Mouse (Mus musculus): ENCODE data around the gene Flywch2. TPM values are rescaled to one million over a fixed set of nuclear protein-coding genes. Genes with fewer than 3 reads are reported as not detected.

Gene Flywch2
- polyA plus RNA-seq, 1 experiment from 2014 or later, result 48.1 TPM

DNA sequence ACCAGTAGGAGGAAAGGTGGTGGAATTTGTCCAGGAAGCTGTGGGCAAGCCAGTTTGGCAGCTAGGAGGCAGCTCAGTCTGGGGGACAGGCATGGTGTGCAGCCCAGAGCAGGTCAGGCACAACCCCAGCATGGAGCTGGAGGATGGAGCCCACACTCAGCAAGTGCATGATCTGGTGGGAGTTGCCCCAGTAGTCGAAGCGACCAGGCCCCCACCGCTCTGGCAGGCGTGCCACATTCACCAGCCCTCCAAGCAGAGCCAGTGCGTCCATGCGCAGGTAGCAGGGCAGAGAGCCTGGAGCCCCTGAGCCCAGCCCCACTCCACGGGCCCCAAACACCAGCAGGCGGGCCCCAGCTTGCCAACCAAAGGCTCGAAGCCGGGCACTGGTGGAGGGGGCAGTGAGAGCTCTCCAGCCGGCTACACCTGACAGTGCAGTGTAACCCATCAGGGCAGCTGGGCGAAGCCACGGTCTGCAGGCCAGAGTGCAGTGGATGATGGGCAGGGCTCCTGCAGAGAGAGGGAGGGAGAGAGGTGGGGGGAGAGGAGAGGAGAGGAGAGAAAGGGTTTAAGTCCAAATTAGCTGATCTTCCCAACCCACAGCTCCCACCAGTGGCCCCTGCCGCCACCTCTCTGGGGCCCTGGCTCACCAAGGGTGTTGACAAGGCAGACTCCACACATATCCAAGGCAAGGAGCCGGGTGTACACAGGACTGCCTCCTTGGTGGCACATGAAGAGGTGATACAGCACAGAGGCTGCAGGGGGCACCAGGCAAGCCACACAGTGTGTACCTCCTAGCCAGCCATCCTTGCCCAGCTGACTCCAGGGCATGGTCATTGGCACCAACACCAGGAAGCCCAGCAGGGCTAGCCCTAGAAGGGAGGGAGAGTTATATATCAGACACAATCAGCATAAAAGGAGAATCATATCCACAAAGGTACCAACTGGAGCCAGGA lies 48.1 kb downstream of the Flywch2 start:
- Histone ChIP-seq H3K9me3 (replicated peaks) (no peaks in the 10 kb centered on the region), H3K4me3 (no peak overlapping the region), H3K4me2 (replicated peaks) (peak overlapping the region; percentile 93), H3K27ac (no peak overlapping the region), H3K4me1 (peaks cover 31% of the 10 kb centered on the region), H3K36me3 (peaks cover 35% of the 10 kb centered on the region), H3K9ac (peak overlapping the region; percentile 3; the same call in 1 of the 2 replicates), H3K27me3 (peaks cover 33% of the 10 kb centered on the region)
- ATAC-seq (ENCODE audit: low FRiP score), result no peak
- WGBS, result 58% methylated on average over 15 of the region's 15 CpGs

DNA sequence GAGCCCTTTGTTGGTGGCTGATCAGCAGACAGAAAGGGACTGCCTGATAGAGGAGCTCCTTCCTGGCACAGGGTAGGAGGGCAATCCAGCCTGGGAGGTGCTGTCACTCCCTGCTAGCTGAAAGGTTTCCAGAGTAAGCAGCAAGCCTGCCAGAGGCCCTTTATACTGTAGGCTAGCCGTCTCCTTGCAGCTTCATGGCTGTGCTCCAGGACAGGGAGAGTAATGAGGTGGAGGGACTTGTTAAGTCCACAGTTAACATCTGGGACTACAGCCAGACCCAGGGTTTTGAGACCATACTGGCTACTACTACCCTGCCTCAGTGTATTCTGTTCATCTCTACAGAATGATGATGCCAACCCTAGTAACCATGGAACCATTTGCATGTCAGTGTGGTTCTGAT lies 51.5 kb downstream of the Flywch2 start:
- no peak for ATAC-seq (ENCODE audit: low FRiP score)
- Histone ChIP-seq H3K4me1 (peaks cover 16% of the 10 kb centered on the region), H3K27me3 (peaks cover 6% of the 10 kb centered on the region; the same call in 1 of the 2 replicates), H3K36me3 (peaks cover 35% of the 10 kb centered on the region), H3K9me3 (replicated peaks) (no peaks in the 10 kb centered on the region), H3K27ac (no peak overlapping the region), H3K4me2 (replicated peaks) (no peak overlapping the region), H3K9ac (no peak overlapping the region), H3K4me3 (no peak overlapping the region)
- WGBS, result 92% methylated on average over 1 of the region's 1 CpGs

DNA sequence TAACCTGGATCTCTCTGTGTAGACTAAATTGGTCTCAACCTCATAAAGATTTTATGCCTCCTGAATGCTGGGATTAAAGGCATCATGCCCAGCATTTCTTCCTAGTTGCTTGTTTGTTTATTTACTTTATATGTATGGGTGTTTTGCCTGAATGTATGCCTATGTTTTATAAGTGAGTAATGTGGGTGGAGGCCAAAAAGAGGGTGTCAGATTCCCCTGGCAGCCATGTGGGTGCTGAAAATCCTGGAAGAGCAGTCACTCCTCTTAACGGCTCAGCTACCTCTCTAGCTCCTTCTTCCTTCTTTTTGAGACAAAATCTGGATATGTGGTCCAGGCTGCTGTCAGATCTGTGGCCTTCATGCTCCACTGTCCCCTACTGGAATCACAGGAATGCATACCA lies 55.4 kb downstream of the Flywch2 start:
- 75% methylated on average over 1 of the region's 1 CpGs for WGBS
- Histone ChIP-seq H3K4me3 (no peak overlapping the region), H3K36me3 (peaks cover 14% of the 10 kb centered on the region; the same call in 1 of the 2 replicates), H3K4me2 (replicated peaks) (no peak overlapping the region), H3K4me1 (peaks cover 4% of the 10 kb centered on the region; the same call in 1 of the 2 replicates), H3K27me3 (no peaks in the 10 kb centered on the region), H3K9ac (no peak overlapping the region), H3K27ac (no peak overlapping the region), H3K9me3 (replicated peaks) (no peaks in the 10 kb centered on the region)
- ATAC-seq (ENCODE audit: low FRiP score), result no peak

Small RNAs within 50 kb of the gene (microRNA-seq; reads per million reads assigned to microRNA genes)
- gene Mir5125, result 0.81 reads per million

Other genes with a start within 250 kb of the Flywch2 start
- 20.8 and 21.3 TPM in 2 replicates for gene Zfp213, start 221.8 kb downstream of the Flywch2 start, polyA plus RNA-seq (2016; fragmentation: Nextera tagmentation; extraction: Ambion mirVana)
- 24.9 and 26.1 TPM in 2 replicates for gene Zfp13, start 186.6 kb downstream of the Flywch2 start, polyA plus RNA-seq (2016; fragmentation: Nextera tagmentation; extraction: Ambion mirVana)
- gene Zscan10, start 185.2 kb downstream of the Flywch2 start, polyA plus RNA-seq (2016; fragmentation: Nextera tagmentation; extraction: Ambion mirVana), result 0.46 and 0.93 TPM in 2 replicates
- gene Mmp25, start 140.8 kb downstream of the Flywch2 start, polyA plus RNA-seq (2016; fragmentation: Nextera tagmentation; extraction: Ambion mirVana), result 1.9 and 2.3 TPM in 2 replicates
- 0.50 and 0.57 TPM in 2 replicates for gene Bicdl2, start 125.6 kb downstream of the Flywch2 start, polyA plus RNA-seq (2016; fragmentation: Nextera tagmentation; extraction: Ambion mirVana)
- gene Hcfc1r1, start 112.5 kb downstream of the Flywch2 start, polyA plus RNA-seq (2016; fragmentation: Nextera tagmentation; extraction: Ambion mirVana), result 65.5 and 69.0 TPM in 2 replicates
- 43.8 and 47.5 TPM in 2 replicates for gene Thoc6, start 112.2 kb downstream of the Flywch2 start, polyA plus RNA-seq (2016; fragmentation: Nextera tagmentation; extraction: Ambion mirVana)
- 2.8 and 4.2 TPM in 2 replicates for gene Tnfrsf12a, start 108.6 kb downstream of the Flywch2 start, polyA plus RNA-seq (2016; fragmentation: Nextera tagmentation; extraction: Ambion mirVana)
- 14.6 and 35.0 TPM in 2 replicates for gene Cldn6, start 106.8 kb downstream of the Flywch2 start, polyA plus RNA-seq (2016; fragmentation: Nextera tagmentation; extraction: Ambion mirVana)
- gene Cldn9, start 102.1 kb downstream of the Flywch2 start, polyA plus RNA-seq (2016; fragmentation: Nextera tagmentation; extraction: Ambion mirVana), result 5.5 and 14.6 TPM in 2 replicates
- gene 1520401A03Rik, start 63.3 kb downstream of the Flywch2 start, polyA plus RNA-seq (2016; fragmentation: Nextera tagmentation; extraction: Ambion mirVana), result 0.21 and 1.2 TPM in 2 replicates
- 29.1 and 31.2 TPM in 2 replicates for gene Pkmyt1, start 59.7 kb downstream of the Flywch2 start, polyA plus RNA-seq (2016; fragmentation: Nextera tagmentation; extraction: Ambion mirVana)
- gene Paqr4, start 45.2 kb downstream of the Flywch2 start, polyA plus RNA-seq (2016; fragmentation: Nextera tagmentation; extraction: Ambion mirVana), result 40.3 and 41.6 TPM in 2 replicates
- gene Kremen2, start 40.2 kb downstream of the Flywch2 start, polyA plus RNA-seq (2016; fragmentation: Nextera tagmentation; extraction: Ambion mirVana), result 2.9 and 5.7 TPM in 2 replicates
- 203 and 212 TPM in 2 replicates for gene Flywch1, start 14.5 kb downstream of the Flywch2 start, polyA plus RNA-seq (2016; fragmentation: Nextera tagmentation; extraction: Ambion mirVana)
- gene Srrm2, start 4.5 kb upstream of the Flywch2 start, polyA plus RNA-seq (2016; fragmentation: Nextera tagmentation; extraction: Ambion mirVana), result 670 and 682 TPM in 2 replicates
- 1,047 and 1,117 TPM in 2 replicates for gene Elob, start 43.1 kb upstream of the Flywch2 start, polyA plus RNA-seq (2016; fragmentation: Nextera tagmentation; extraction: Ambion mirVana)
- gene Prss33, start 50.0 kb upstream of the Flywch2 start, polyA plus RNA-seq (2016; fragmentation: Nextera tagmentation; extraction: Ambion mirVana), result 0.26 TPM in 1 of 2 replicates, not detected in the other
- gene Prss32, start 57.8 kb upstream of the Flywch2 start, polyA plus RNA-seq (2016; fragmentation: Nextera tagmentation; extraction: Ambion mirVana), result not detected in 2 replicates
- 0.72 and 1.3 TPM in 2 replicates for gene Prss41, start 58.1 kb upstream of the Flywch2 start, polyA plus RNA-seq (2016; fragmentation: Nextera tagmentation; extraction: Ambion mirVana)
- not detected in 2 replicates for gene Prss21, start 82.0 kb upstream of the Flywch2 start, polyA plus RNA-seq (2016; fragmentation: Nextera tagmentation; extraction: Ambion mirVana)
- not detected in 2 replicates for gene Dcpp1, start 94.8 kb upstream of the Flywch2 start, polyA plus RNA-seq (2016; fragmentation: Nextera tagmentation; extraction: Ambion mirVana)
- not detected in 2 replicates for gene Dcpp2, start 94.8 kb upstream of the Flywch2 start, polyA plus RNA-seq (2016; fragmentation: Nextera tagmentation; extraction: Ambion mirVana)
- gene Dcpp3, start 131.4 kb upstream of the Flywch2 start, polyA plus RNA-seq (2016; fragmentation: Nextera tagmentation; extraction: Ambion mirVana), result not detected in 2 replicates
- not detected in 2 replicates for gene Sbp, start 155.6 kb upstream of the Flywch2 start, polyA plus RNA-seq (2016; fragmentation: Nextera tagmentation; extraction: Ambion mirVana)
- gene Sbpl, start 169.2 kb upstream of the Flywch2 start, polyA plus RNA-seq (2016; fragmentation: Nextera tagmentation; extraction: Ambion mirVana), result not detected in 2 replicates
- gene Prss30, start 194.5 kb upstream of the Flywch2 start, polyA plus RNA-seq (2016; fragmentation: Nextera tagmentation; extraction: Ambion mirVana), result not detected in 2 replicates
- gene Prss22, start 212.0 kb upstream of the Flywch2 start, polyA plus RNA-seq (2016; fragmentation: Nextera tagmentation; extraction: Ambion mirVana), result 0.48 TPM in 1 of 2 replicates, not detected in the other

All from hindbrain, embryonic 12.5 days (tissue).